Mouse (Mus musculus) left cerebral cortex, adult 8-10 months (tissue): ENCODE measurements around the gene Uaca. TPM values are rescaled to one million over a fixed set of nuclear protein-coding genes. Genes with fewer than 3 reads are reported as not detected.
"Not testable (repeated sequence)": the region's sequence is repeated elsewhere in the genome, so short reads cannot be mapped to it uniquely, and the experiment has no call there.

Experiments used
- DNase-seq, 2 experiments: peaks; one replicate each; pipeline ENCODE4 v3.0.0; 2022; ENCODE audit warnings: low spot score in 2 of 2
- total RNA-seq, 4 experiments: library from RNA; stranded (reverse); gene quantifications; 2 replicates each; pipeline ENCODE4 v1.2.4; 2022

Gene Uaca
- total RNA-seq, 4 experiments from 2014 or later: 6.8 to 10.6 (median 7.5) TPM

DNA sequence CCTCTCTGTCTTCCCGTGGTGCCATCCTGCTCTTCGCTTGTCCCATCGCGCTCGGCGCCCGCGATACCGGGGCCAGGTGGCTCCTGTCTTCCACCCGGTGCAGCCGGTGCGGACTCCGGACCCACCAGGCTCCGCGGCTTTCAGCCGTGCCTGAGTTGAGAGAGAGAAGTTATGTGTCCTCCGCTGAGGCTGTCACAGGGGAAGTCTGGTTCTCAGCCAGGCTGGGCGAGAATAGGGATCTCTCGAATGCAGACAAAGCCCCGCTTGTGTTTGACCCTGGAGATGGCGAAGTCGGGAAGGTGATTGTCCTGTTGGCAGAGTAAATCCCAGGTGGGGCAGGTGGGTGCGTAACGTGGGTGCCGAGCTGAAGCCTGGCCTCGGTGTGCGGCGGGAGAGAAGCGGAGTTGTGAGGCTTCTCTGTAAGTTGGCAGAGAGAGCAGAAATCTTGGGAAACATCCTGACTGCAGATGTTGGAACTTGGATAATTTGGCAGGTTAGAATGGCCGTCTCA lies 554 bp downstream of the Uaca start:
- DNase-seq: no peak

DNA sequence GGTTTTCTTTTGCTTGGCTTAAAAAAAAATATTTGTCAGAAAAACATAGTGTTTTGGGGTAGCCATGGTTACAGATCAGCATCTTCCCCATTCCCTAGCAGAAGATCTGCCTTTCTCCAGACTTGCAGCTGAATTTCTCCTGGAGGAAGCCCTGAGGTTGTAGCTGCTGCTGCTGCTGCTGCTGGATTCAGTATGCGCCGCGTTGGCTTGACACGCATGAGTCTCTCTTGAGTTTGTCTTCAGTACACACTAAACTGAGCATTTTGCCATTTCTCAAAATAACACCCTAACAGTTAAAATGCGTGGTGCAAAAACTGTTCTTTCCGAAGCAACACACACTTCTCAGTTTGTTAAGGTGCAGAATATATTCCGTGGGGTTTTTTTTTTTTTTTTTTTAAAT lies 1.7 kb downstream of the Uaca start:
- peak in 1 of 2 experiments; percentile 14 for DNase-seq

DNA sequence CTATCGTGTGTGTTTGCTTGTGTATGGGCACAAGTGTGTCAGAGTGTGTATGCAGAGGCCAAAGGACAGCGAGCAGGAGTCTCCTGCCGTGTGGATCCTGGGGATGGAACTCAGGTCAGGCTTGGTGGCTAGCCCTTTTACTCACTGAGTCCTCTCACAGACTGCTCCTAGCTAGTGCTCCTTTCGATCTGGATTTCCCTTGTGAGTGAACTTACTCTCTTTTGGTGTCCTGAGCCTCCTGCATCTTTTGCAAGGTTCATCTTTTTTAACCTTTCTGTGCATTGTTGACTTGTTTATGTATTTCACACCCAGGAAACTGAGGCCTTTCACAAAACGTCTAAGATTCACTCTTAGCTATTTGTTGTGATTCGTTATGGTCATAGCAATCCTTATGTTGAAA lies 2.8 kb downstream of the Uaca start:
- DNase-seq: no peak

DNA sequence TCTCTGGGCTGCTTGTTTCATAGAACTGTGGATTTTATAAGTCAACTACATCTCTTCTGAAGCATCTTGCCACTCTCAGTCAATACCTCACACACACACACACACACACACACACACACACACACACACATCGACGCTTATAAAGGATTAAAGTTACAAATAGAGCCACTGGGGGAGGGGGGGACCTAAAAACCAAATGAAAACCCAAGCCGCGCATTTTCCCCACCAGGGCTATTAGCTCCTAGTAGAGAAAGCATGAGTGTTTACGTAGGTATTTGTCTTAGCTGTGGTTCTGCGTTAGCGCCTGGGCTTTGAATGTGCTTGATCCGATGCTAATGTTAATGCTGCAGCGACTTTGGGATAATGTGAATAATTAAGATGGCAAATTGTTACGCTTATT lies 4.7 kb downstream of the Uaca start:
- no peak for DNase-seq

DNA sequence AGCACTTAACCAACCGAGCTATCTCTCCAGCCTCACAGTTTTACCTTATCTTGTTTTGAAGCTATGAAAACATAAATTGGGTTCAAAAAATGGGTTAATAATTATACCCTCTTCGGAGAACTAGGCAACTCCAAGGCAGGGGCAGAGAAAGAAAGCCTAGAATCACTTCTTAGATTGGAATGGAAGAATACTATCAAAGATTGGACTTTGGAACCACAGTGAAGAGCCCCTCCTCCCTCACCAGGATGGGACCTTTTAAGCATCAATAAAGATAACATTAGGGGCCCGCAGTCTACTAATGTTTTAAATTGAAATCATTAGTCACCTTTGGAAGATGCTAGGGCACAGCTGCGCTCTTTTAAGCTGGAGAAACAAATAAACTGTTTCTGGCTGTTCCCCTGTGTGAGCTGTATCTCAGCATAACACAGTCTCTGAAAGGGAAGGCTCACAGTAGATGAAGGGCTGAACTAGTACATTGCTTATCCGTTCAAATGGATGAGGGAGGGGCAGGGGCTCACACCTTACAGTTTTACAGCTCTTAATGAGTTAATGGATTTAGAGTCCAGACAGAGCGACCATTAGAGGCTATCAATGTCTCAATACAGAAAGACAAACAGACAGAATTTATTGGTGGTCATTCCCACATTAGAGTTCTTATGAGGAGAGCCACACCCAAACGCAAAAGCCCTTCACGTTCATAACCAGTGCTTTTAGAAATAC lies 6.5 kb downstream of the Uaca start:
- no peak for DNase-seq

DNA sequence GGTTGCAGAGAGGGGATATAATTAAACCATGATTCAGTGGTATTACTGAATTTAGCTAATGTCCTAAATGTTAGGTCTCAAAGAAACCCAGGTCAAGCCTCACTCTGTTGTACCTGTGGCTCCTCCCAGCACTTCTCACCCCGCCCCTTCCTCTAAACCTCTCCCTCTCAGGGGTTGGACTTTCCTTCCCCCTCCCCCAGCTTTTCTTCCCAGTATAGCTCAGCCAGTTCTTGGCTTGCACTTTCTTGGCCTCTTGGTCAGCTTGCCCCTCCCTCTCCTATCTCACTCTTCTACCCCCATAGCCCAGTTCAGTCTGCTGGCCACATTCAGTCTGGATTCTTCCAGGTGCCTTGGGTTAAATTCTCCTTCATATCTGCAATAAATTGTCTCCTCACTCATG lies 7.4 kb downstream of the Uaca start:
- DNase-seq: no peak

DNA sequence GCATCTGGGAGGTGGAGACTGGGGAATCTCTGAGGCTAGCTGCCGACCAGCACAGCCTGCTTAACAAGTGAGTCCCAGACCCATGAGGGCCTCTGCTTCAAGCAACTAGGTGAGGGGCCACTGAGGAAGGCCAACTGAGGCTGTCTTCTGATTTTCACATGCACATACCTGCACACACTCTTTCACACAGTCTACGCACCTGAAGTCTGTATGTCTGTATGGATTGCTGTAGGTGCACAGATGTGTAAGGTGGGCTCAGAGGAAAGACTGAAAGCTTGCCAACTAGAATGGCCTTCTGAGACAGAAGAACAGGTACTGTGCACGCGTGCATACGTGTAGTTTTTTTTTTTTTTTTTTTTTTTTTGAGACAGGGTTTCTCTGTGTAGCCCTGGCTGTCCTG lies 8.0 kb downstream of the Uaca start:
- no peak for DNase-seq

DNA sequence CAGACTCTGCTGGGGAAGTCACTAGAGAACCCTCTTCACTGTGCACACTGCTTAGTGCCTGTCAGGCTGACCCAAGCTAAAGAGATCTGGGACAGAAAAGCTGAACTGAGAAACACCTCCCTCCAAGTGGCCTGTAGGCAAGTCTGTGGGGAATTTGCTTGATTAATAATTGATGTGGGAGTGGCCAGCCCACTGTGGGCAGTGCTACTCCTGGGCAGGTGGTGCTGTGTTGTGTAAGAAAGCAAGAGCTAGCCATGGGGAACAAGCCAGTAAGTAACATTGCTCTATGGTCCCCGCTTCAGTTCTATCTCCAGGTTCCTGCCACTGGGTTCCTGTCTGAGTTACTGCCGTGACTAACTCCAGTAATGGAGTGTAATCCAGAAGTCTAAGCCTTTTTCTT lies 11.7 kb downstream of the Uaca start:
- DNase-seq: no peak

DNA sequence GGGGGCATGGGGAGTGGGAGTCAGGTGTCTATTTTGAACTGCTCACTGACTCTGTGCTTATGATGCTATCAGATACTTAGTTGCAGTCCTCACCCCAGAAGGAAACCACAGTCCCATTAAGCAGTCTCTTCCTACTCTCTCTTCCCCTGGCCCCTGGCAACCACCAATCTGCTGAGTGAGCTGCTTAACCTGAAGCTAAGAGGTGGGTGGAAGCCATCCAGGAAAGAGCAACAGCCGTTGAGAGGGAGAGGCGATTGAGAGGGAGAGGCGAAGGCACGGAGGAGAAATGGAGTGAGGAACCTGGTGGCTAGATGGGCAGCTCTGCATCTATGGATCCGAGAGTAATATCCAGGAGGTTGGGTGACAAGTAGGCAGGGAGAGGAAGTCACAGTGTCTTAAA lies 13.7 kb downstream of the Uaca start:
- no peak for DNase-seq

DNA sequence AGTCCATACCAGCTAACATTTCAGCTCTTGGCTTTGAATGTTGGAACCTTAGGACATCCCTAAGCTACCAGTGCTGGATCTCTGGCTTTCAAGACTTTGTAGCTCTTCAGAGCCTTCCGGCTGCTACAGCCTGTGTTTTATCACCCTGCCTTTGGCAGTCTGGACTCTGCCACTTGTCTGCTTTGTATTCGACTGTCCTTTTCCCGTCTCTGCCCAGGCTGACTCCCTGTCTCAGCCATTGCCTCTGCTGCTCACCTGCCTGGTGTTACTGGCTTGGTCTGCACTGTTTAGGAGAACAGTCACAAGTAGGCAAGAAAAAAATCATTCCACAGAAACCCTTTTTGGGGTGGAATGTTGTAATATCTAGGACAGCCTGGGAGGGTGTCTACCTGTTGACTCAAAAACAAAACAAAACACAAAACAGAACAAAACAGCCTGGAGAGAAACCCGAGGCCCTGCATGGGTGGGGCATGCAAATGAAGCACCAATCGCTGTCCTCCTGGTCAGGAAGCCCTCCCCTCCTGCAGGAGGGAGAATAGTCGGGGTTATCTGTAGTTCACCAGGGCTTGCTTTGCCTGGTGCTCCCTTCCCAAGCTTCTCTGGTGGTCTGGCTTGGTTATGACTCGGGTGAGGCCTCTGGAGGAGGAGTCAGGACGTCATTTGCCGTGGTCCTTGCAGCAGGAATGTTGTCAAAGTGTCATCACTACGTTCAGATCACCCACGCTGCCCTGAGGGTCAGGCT lies 19.0 kb downstream of the Uaca start:
- DNase-seq: no peak

DNA sequence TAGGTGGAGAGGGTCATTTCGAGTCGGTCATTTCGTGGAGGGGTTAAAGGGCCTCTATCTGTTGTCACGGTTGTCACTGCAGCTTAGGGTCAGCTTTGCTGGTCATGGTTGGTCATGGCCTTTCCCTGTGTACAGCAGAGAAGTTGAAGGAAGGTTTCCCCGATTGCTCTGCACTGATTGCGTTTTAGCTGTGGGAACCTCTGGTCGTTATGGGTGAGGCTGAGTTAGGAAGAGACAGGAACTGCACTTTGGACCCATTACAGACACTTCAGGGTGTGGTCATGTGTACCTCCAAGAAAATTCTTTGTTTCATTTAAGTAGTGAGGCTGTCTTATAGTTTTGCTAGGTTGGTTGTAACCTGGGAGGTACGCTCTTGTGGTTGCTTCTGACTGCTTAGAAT lies 21.2 kb downstream of the Uaca start:
- no peak for DNase-seq

DNA sequence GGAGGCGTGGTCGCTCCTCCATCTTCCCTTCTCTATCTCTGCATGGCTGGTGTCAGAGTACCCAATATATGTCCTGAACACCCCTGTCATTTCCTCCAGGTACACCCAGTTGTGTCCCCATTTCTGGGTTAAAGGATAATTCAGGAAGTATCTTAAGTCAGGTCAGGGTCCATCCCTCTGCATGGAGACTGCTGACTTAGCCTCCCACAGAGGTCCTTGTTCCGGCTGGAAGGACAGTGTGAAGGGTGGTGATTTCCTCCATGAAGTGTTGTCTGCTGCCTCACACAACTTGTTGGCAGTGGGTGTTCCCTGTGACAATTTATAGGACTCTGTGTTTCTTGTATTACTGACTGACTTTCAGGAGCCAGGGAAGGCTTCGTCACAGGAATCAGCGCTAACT lies 23.2 kb downstream of the Uaca start:
- no peak for DNase-seq

DNA sequence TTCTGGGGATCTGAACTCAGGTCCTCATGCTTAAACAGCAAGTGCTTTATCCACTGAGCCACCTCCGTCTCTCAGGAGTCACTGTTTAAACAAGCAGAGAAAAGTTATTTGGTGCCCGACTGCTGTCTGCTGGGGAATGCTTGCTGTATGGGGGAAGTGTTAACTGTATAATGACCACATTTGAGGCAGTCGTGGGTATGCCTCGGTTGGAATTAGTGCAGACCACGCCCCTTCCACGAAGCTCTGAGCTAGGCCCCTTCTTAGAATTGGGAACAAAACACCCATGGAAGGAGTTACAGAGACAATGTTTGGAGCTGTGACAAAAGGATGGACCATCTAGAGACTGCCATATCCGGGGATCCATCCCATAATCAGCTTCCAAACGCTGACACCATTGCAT lies 24.2 kb downstream of the Uaca start:
- not testable (repeated sequence) for DNase-seq

DNA sequence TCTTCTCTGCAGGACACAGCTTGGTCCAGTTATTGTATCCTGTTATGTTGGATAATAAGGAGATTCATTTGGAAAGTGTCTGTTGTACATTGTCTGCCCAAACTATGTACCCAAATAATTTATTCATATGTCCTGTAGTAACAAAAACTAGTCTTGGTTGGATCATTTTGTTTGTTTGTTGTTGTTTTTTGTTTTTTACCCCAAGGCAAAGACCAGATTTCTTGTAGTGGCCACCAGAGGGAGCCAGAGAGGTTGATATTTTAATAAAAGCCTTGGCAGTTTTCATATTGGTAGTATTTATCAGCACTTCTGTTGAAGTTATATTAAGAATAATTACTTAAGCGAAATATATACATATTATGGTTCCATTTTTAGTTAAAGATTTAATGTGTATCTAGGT lies 25.0 kb downstream of the Uaca start:
- DNase-seq: no peak

DNA sequence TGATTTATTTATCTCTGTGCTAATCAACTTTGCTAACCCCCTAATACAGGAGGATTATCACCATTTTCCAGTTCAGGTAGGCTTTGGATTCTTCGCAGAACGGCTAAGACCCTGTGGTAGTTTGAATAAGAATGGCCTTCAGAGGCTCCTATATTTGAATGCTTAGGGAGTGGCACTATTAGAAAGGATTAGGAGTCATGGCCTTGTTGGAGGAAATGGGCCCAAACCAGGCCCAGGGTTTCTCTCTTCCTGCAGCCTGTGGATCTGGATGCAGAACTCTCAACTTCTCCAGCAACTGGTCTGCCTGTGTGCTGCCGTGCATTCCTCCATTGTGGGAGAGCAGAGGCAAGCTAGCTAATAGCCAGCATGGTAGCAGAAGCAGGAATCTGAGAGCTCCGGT lies 27.2 kb downstream of the Uaca start:
- DNase-seq: no peak

DNA sequence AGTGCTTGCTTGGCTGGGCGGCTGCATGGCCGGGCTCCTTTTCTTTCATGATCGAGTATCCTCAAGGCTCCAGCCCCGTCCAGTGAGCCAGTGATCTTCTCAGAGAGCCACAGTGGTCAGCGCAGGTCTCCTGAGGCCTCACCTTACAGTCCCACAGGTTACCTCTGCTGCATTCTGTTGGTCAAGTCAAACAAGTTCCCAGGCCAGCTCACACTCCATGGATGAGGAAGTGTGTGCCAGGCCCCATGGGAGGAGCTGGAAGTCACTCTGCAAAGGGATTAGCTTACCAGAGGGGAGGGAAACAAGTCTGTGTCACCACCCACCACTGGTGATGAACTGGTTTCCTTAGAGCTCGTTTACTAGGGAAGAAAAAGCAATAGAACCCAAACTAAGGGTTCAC lies 28.3 kb downstream of the Uaca start:
- no peak for DNase-seq

DNA sequence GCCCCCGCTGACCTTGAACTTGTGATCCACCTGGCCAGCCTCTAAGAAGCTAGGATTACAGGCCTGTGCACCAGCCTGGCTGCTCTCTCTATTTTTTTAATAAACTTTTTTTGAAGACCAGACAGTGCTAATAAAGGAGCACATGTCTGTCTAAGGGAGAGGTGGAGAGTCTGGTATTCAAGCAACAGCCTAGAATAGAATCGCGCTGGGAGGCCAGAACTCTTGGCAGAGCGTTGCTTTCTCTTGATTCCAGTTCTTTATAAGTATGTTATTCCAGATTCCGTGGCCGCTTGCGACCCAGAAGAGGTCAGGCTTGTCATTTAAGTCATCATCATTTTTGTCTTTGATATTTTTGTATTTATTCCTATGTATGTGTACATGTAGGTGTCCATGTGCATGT lies 31.2 kb downstream of the Uaca start:
- DNase-seq: no peak

DNA sequence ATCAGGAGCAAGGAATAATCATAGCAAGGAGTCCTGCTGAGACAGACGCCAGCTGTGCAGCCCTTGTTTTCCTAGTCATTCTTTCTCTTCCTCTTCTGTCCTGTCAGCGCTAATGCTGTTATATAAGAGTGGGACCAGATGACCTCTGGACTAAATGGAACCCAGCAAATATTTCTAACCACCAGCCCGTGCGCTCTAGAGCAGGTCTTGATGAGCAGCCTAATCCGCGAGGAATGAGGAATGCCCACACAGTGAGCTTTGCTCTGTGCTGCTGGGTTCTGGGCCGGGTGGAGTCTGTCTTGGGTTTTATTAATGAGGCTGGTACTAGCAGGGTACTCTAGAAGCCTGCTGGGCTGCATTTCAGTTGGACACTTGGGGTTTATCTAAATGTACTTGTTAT lies 32.4 kb downstream of the Uaca start:
- DNase-seq: no peak

DNA sequence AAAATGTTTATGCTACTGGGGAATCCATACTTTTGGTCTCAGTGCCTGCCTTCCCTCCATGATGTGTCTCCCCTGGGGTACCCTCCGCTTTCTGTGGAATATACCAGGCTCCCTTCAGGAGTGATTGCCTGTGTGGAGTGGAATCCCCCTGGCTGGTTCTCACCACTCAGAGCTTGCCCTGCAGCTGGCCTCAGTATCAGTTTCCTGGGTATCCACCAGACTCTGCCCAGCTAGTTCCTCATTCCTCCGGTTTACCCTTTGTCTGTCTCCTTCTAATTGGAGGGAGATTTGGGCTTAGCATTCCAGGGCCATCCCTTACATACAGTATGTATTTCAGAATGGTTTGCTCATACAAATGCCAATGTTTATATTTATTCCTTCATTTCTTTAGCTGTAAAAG lies 33.9 kb downstream of the Uaca start:
- no peak for DNase-seq

DNA sequence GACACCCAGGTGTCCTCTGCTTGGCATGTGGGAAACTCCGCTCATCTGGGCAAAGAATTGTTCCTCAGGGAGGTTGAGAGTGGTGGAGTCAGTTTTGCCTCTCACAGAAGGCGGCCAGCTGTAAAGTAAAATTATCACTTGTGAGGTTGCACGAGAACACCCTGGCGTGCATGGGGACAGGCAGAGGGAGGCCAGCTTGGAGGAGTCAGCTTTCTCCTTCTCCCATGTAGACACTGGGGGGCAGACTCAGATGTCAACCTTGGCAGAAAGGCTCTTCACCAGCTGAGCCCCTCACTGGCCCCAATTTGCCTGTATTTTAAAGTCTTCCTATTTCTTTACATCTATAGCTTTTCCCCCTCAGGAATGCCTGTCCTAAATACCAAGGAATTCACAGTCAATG lies 35.3 kb downstream of the Uaca start:
- no peak for DNase-seq

DNA sequence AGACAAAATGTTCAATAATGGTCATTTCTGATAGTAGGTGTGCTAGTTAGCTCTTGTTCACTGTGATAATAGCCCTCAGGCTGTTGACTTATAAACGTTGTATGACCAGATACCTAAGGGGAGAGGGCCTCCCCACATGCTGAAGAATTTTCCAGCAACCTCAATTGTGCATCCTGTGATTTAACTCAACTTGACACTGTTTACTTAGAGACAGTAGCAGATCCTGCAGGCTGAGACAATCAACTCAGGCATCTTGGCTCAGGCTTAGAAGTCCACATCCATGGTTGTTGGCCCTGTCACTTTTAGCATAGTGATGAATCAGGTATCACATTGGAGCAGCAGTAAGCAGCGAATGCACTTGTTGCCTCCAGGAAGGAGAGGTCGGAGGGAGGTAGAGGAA lies 35.7 kb downstream of the Uaca start:
- no peak for DNase-seq

DNA sequence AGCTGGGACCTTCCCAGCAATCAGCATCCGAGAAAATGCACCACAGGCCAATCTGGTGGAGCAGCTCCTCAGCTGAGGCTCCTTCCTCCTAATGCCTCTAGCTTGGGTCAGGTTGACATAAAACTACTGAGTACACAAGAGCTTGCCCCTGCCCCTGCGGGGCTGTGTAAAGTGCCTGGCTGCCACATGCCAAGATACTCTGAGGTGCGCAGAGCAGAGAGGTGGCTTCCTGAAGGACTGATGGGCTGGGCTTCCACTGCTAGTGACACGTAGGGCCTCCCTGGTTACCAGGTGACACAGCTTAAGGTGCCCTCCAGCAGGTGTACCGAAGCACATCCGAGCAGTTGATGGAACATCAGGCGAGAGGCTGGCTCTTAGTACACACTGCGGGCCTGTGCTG lies 37.9 kb downstream of the Uaca start:
- DNase-seq: no peak

DNA sequence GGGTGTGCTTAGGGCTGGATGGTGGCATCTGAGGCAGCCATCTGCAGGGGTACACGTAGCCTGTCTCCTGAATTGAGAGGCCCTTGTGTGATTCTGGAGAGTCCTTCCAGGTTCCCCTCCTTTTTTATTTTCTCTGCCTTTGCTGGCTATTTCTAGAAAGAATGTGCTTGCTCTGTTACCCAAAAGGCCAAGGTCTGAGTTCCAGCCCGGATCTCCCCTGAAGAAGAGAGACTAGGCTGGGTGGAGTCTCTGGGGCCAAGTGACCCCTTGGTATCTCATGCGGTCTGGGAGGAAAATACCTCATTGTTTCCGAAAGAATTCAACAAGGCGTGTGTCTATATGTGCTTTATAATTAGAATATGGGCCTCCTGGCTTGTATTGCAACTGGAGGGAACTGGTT lies 41.8 kb downstream of the Uaca start:
- no peak for DNase-seq
